Mouse (Mus musculus): ENCODE data around the gene Phtf1.

DNA sequence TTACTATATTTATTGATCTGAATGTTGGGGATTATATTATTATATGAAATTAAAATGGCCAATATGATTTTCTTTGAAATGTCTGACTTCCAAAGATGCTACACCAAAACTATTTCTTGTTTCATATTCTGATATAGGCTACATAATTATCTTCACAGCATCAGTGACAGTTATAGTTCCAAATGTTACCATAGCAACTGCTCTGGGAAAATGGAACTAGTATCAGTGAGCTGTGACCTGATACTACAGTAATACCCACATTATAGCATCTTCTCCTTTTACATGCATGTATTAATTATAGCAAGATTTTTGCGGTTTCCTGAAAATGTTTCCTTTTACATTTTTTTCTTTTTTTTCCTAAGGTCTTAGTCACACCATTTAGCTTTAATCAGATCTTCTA is 64.8 kb downstream of the Phtf1 start:
- TF ChIP-seq POLR2A (IDR thresholded peaks at IDR 0.05; ENCODE audit: borderline replicate concordance, insufficient read depth, low read length), result no peak
- no peak for TF ChIP-seq CTCF (IDR thresholded peaks at IDR 0.05; ENCODE audit: borderline replicate concordance, insufficient read depth, low read depth, low read length)

Data from cerebellum, adult 2 months (tissue).